Mouse (Mus musculus) hindbrain, embryonic 13.5 days (tissue): Measurements from ENCODE around the gene Mplkip. TPM values are rescaled to one million over a fixed set of nuclear protein-coding genes. Genes with fewer than 3 reads are reported as not detected.

ENCODE experiments used
- ATAC-seq: fragments of 200-750 bp; cut with Nextera tagmentation; 2 replicates; pipeline ENCODE4 v1.8.0; 2017; ENCODE audit warnings: moderate TSS enrichment; ENCODE audit not compliant: low FRiP score
- H3K27ac ChIP-seq: fragments of 300-500 bp; sonication (generic); 2 replicates; pipeline ENCODE4 v1.5.1; 2015; ENCODE audit warnings: inconsistent platforms, mild to moderate bottlenecking, moderate library complexity
- H3K27me3 ChIP-seq: fragments of 300-500 bp; sonication (generic); 2 replicates; pipeline ENCODE4 v1.6.1; 2015; ENCODE audit warnings: mild to moderate bottlenecking, inconsistent platforms
- H3K36me3 ChIP-seq: fragments of 300-500 bp; sonication (generic); 2 replicates; pipeline ENCODE4 v1.6.1; 2015; ENCODE audit warnings: mild to moderate bottlenecking, inconsistent platforms
- H3K4me1 ChIP-seq: fragments of 300-500 bp; sonication (generic); replicated peaks from 2 replicates; pipeline ENCODE4 v1.6.1; 2015; ENCODE audit warnings: inconsistent platforms
- H3K4me2 ChIP-seq: fragments of 300-500 bp; sonication (generic); 2 replicates; pipeline ENCODE4 v1.6.1; 2015; ENCODE audit warnings: inconsistent platforms, mild to moderate bottlenecking, moderate library complexity
- H3K4me3 ChIP-seq: fragments of 300-500 bp; sonication (generic); 2 replicates; pipeline ENCODE4 v1.5.1; 2015; ENCODE audit warnings: mild to moderate bottlenecking, inconsistent platforms
- H3K9ac ChIP-seq: fragments of 300-500 bp; sonication (generic); 2 replicates; pipeline ENCODE4 v1.6.1; 2015; ENCODE audit warnings: mild to moderate bottlenecking, inconsistent platforms
- H3K9me3 ChIP-seq: fragments of 300-500 bp; sonication (generic); 2 replicates; pipeline ENCODE4 v1.6.1; 2016; ENCODE audit warnings: inconsistent platforms
- WGBS: fragments of 180-500 bp; shearing (Covaris S2); methylation state at CpG from one replicate; pipeline ENCODE4 v1.1.7; 2015; 5-methylcytosine and 5-hydroxymethylcytosine counted together
- microRNA counts: library from miRNA; unstranded; fragments of <30 nt; microRNA quantifications from one replicate; lab custom pipeline; 2016
- microRNA-seq: library from miRNA; unstranded; fragments of <30 nt; microRNA quantifications from one replicate; pipeline ENCODE4, GENCODE M21; 2016
- polyA plus RNA-seq: library from polyadenylated mRNA; unstranded; fragments of >200 nt; fragmentation: Nextera tagmentation; extraction: Ambion mirVana; gene quantifications from 2 replicates; pipeline ENCODE4 v1.2.1, GENCODE M21; 2015

Mplkip gene
- polyA plus RNA-seq, 1 experiment from 2014 or later = 46.4 TPM

DNA sequence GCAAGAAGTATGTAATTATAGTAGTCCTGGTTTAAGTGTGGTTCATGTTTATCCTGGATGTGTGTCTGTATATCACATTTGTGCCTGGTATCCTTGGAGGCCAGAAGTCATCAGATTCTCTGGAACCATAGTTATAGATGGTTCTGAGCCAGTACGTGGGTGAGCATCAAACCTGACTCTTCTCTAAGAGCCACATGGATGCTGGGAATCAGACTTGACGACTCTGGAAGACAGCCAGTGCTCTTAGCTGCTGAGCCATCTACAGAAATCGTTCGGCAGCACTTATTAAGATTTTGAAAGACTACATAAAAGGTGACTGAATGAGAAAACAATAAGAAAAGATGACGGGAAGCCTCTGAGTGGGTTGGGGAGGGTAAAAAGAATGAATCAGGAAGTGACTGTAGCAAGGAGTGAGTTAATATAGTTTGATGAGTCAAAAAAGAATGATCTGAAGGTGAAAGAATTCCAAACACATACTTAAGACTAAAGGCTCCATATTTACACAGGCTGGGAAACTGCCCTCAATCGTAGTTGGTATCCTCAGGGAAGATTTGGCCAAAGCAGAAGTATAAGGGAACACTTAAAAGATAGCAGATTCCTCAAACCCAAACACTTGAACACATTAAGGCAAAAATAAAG is 10.3 kb downstream of the Mplkip start:
- H3K4me3 ChIP-seq = no peak overlapping the region
- no peak overlapping the region for H3K9ac ChIP-seq
- H3K9me3 ChIP-seq = no peaks in the 10 kb centered on the region
- H3K27me3 ChIP-seq = no peaks in the 10 kb centered on the region
- H3K4me1 ChIP-seq = no peaks in the 10 kb centered on the region; the same call in 1 of the 2 replicates
- ATAC-seq = no peak
- 93% methylated on average over 6 of the region's 6 CpGs for WGBS
- H3K4me2 ChIP-seq = no peak overlapping the region
- no peak overlapping the region for H3K27ac ChIP-seq
- H3K36me3 ChIP-seq = no peaks in the 10 kb centered on the region

- H3K27ac ChIP-seq = no peak overlapping the region
- H3K4me1 ChIP-seq = no peaks in the 10 kb centered on the region; the same call in 1 of the 2 replicates
- peak; percentile 36; the same call in 1 of the 2 replicates for ATAC-seq
- no peak overlapping the region for H3K4me2 ChIP-seq
- H3K36me3 ChIP-seq = no peaks in the 10 kb centered on the region
- 80% methylated on average over 5 of the region's 5 CpGs for WGBS
- H3K4me3 ChIP-seq = no peak overlapping the region
- H3K9ac ChIP-seq = no peak overlapping the region
- no peaks in the 10 kb centered on the region for H3K9me3 ChIP-seq
- H3K27me3 ChIP-seq = no peaks in the 10 kb centered on the region
Observed at GRCm38 (mm10) chr13:17708784-17709311, 13.9 kb downstream of the Mplkip start.

DNA sequence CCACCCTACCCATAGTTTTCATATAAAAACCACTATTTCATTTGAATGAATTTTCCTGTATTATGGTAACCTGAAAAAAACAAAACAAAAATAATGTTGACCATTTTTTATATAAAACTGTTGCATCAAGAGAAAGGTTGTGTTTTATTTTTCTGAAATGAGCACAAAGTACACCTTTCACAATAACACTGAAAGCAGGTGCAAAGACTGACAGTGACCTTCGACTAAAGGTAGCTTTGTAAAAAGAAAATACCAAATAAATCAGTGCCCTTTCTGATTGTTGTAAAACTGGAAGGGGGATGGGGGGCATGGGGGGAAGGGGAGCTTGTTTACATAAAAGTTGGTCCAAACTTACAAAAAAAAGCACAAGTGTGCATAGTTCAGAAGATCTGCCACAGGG is 22.4 kb downstream of the Mplkip start:
- no peak overlapping the region for H3K27ac ChIP-seq
- peaks cover 32% of the 10 kb centered on the region for H3K36me3 ChIP-seq
- no peak overlapping the region for H3K4me2 ChIP-seq
- no peak overlapping the region for H3K4me3 ChIP-seq
- ATAC-seq = no peak
- 92% methylated on average over 1 of the region's 1 CpGs for WGBS
- H3K9me3 ChIP-seq = no peaks in the 10 kb centered on the region
- no peaks in the 10 kb centered on the region for H3K27me3 ChIP-seq
- no peaks in the 10 kb centered on the region for H3K4me1 ChIP-seq
- H3K9ac ChIP-seq = no peak overlapping the region

DNA sequence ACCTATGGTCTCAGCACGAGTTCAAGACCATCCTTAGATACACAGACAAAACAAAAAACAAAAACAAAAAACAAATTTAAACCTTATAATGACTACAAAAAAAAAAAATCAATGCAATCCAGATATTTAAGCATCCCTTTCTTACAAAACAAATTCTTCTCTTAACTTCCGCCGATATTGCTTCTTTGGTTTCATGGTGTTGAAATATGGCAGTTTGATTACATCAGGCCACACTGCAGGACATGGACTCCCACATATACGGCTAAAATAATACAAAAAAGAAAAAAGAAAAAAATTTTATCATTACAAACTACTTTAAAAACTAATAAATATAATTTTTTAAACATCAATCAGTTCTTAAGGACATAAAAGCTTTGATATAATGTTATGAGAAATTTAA is 32.9 kb downstream of the Mplkip start:
- Histone ChIP-seq H3K9ac (no peak overlapping the region), H3K27ac (no peak overlapping the region), H3K36me3 (peaks cover 15% of the 10 kb centered on the region), H3K4me3 (no peak overlapping the region), H3K4me2 (no peak overlapping the region), H3K9me3 (no peaks in the 10 kb centered on the region), H3K27me3 (no peaks in the 10 kb centered on the region), H3K4me1 (no peaks in the 10 kb centered on the region)
- ATAC-seq = no peak
- 94% methylated on average over 4 of the region's 4 CpGs for WGBS

GRCm38 (mm10) chr13:17728798-17729197 is 33.8 kb downstream of the Mplkip start:
- Histone ChIP-seq H3K4me1 (no peaks in the 10 kb centered on the region), H3K27me3 (no peaks in the 10 kb centered on the region), H3K4me3 (no peak overlapping the region), H3K27ac (no peak overlapping the region), H3K4me2 (no peak overlapping the region), H3K9ac (no peak overlapping the region), H3K9me3 (no peaks in the 10 kb centered on the region), H3K36me3 (peaks cover 15% of the 10 kb centered on the region)
- 87% methylated on average over 3 of the region's 3 CpGs for WGBS
- no peak for ATAC-seq

MicroRNA genes within 50 kb of the gene (microRNA counts, 519-probe panel; counts per million panel counts)
- 51.3 counts per million for microRNA mmu-miR-466i (lab: Ali Mortazavi, UCI)

Small RNA genes lying within 50 kb of the gene (microRNA-seq; reads per million reads assigned to microRNA genes)
- not detected for gene Mir466i

Other genes starting within 250 kb of the Mplkip start
- gene Sugct, start 361 bp downstream of the Mplkip start, polyA plus RNA-seq = 3.4 and 3.5 TPM in 2 replicates
- 18.4 and 20.8 TPM in 2 replicates for gene Cdk13, start 109.9 kb downstream of the Mplkip start, polyA plus RNA-seq
- 206 and 207 TPM in 2 replicates for gene Rala, start 249.0 kb downstream of the Mplkip start, polyA plus RNA-seq